Mouse (Mus musculus): ENCODE measurements at regions not wholly inside any gene's neighbourhood (a gene's known extent, or its start where the extent isn't known, plus 50 kb on each side); places are given as distances from the start of the nearest gene placed in this dataset.

DNA sequence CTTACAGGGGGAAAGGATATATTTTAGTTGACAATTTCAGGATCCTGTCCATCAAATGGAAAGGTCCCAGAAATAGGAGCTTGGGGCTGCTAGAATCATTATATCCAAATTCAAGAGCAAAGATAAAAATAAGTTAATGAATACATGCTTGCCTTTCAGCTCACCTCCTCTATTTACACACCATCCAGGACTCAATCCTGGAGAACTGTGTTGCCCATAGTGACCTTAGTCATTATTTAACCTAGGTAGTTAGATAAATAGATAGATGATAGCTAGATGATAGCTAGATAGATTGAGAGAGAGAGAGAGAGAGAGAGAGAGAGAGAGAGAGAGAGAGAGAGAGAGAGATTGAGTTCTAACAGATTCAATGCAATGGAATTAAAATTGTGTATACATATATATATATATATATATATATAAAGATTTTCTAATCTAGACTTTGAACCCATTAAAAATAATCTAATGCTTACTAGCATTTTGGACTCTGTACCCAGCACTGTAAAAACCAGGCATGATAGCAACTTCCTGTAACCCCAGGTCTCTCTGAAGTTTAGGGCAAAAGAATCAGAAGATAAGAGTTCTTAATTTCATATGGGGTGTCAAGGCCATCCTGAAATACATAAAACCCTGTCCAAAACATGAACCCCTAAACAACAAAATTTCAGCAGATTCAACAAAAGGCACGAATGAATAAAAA lies 1329.5 kb upstream of the Dsel start:
- TF ChIP-seq CTCF (conservative IDR thresholded peaks at IDR 0.05; ENCODE audit: low read length) (no peak), POU5F1 (IDR thresholded peaks at IDR 0.05; ENCODE audit: borderline replicate concordance, low read length) (no peak)
